ENCODE assay signal across 8 mouse cellular contexts in genomic region chr8:109251360-109251798, GRCm38 (mm10).
A peak's percentile ranks its signal among the peaks of the same experiment; 100 is the strongest.
DNase-seq lines count a peak whose midpoint lies in the region; ATAC-seq and TF ChIP-seq lines count a peak whose summit lies in the region.

No protein-coding gene starts in this region.

- no peaks in the 10 kb centered on the region for H3K9me3 ChIP-seq in kidney, postnatal 0 days (replicated peaks; ENCODE audit: low read length)
- no peaks in the 10 kb centered on the region for H3K9me3 ChIP-seq in hindbrain, embryonic 14.5 days (ENCODE audit: control insufficient read depth, low read length)
- no peaks in the 10 kb centered on the region for H3K9me3 ChIP-seq in neural tube, embryonic 15.5 days (replicated peaks)

- no peak overlapping the region for H3K4me3 ChIP-seq in kidney, postnatal 0 days (replicated peaks; ENCODE audit: low read depth, low read length)
- H3K4me3 ChIP-seq in hindbrain, embryonic 14.5 days (replicated peaks; ENCODE audit: low read length): peak overlapping the region; percentile 41
- H3K4me3 ChIP-seq in neural tube, embryonic 15.5 days (replicated peaks): peak overlapping the region; percentile 46

- H3K27ac ChIP-seq in kidney, postnatal 0 days: no peak overlapping the region
- H3K27ac ChIP-seq in hindbrain, embryonic 14.5 days: peak overlapping the region; percentile 95
- H3K27ac ChIP-seq in neural tube, embryonic 15.5 days (replicated peaks): peak overlapping the region; percentile 86

- H3K36me3 ChIP-seq in kidney, postnatal 0 days (ENCODE audit: insufficient read depth, low read length): no peaks in the 10 kb centered on the region
- H3K36me3 ChIP-seq in hindbrain, embryonic 14.5 days (replicated peaks; ENCODE audit: control insufficient read depth, insufficient read depth): no peaks in the 10 kb centered on the region
- no peaks in the 10 kb centered on the region for H3K36me3 ChIP-seq in neural tube, embryonic 15.5 days

- no peaks in the 10 kb centered on the region for H3K27me3 ChIP-seq in kidney, postnatal 0 days (ENCODE audit: insufficient read depth, low read length)
- no peaks in the 10 kb centered on the region for H3K27me3 ChIP-seq in hindbrain, embryonic 14.5 days (ENCODE audit: control insufficient read depth, insufficient read depth, low read length)
- H3K27me3 ChIP-seq in neural tube, embryonic 15.5 days (replicated peaks): no peaks in the 10 kb centered on the region

- no peak for DNase-seq in kidney, postnatal 0 days (ENCODE audit: low spot score)
- DNase-seq in kidney, adult 11 months: no peak
- peak; percentile 50 to 68 for DNase-seq in cerebellum, postnatal 14 days
- DNase-seq in hindbrain, embryonic 14.5 days (ENCODE audit: low spot score): peak; percentile 86
- DNase-seq in ovary, adult 18-20 months (ENCODE audit: low spot score): no peak
- no peak for DNase-seq in yolk sac, embryonic 10.5 days (ENCODE audit: low spot score)

- WGBS in kidney, postnatal 0 days: 68% methylated on average over 24 of the region's 24 CpGs
- 39% methylated on average over 24 of the region's 24 CpGs for WGBS in hindbrain, embryonic 14.5 days
- WGBS in neural tube, embryonic 15.5 days: 23% methylated on average over 24 of the region's 24 CpGs

- no peak overlapping the region for H3K9ac ChIP-seq in kidney, postnatal 0 days (ENCODE audit: low read depth, low read length)
- H3K9ac ChIP-seq in hindbrain, embryonic 14.5 days: peak overlapping the region; percentile 67
- peak overlapping the region; percentile 62 for H3K9ac ChIP-seq in neural tube, embryonic 15.5 days (replicated peaks)

- H3K4me1 ChIP-seq in kidney, postnatal 0 days (replicated peaks; ENCODE audit: insufficient read depth, low read length): no peaks in the 10 kb centered on the region
- peaks cover 8% of the 10 kb centered on the region; the same call in 1 of the 2 replicates for H3K4me1 ChIP-seq in hindbrain, embryonic 14.5 days (replicated peaks; ENCODE audit: control insufficient read depth, insufficient read depth, low read length)
- H3K4me1 ChIP-seq in neural tube, embryonic 15.5 days: peaks cover 21% of the 10 kb centered on the region

- no peak for ATAC-seq in kidney, postnatal 0 days (replicated peaks; ENCODE audit: low FRiP score, low read depth)
- peak; percentile 90 for ATAC-seq in hindbrain, embryonic 14.5 days (ENCODE audit: low FRiP score)
- peak; percentile 88 for ATAC-seq in neural tube, embryonic 15.5 days (ENCODE audit: low FRiP score)
- no peak for ATAC-seq in megakaryocyte progenitor cell, adult 5-6 weeks (replicated peaks; ENCODE audit: poor library complexity)

- no peak for TF ChIP-seq CTCF in kidney, postnatal 0 days (IDR thresholded peaks at IDR 0.05; ENCODE audit: low read depth)

- H3K4me2 ChIP-seq in kidney, postnatal 0 days (ENCODE audit: low read length): peak overlapping the region; percentile 32
- H3K4me2 ChIP-seq in hindbrain, embryonic 14.5 days (replicated peaks): peak overlapping the region; percentile 57
- H3K4me2 ChIP-seq in neural tube, embryonic 15.5 days: peak overlapping the region; percentile 58

Comparison
In these comparisons a context has a peak if more than half of its experiments do, and no peak if none do; other contexts are left out.
1. ATAC-seq: peak in hindbrain, embryonic 14.5 days (single experiment) and neural tube, embryonic 15.5 days (single experiment); none in kidney, postnatal 0 days (single experiment) and megakaryocyte progenitor cell, adult 5-6 weeks (single experiment).
2. DNase-seq: peak in cerebellum, postnatal 14 days (2 of 2) and hindbrain, embryonic 14.5 days (single experiment); none in kidney, postnatal 0 days (single experiment), kidney, adult 11 months (single experiment), ovary, adult 18-20 months (single experiment) and yolk sac, embryonic 10.5 days (single experiment).
3. Peak in every context shown above with its lines, with median percentiles within 50 percentile points of each other: H3K4me2 ChIP-seq.